Mouse (Mus musculus): Measurements from ENCODE around the gene Plin4. TPM values are rescaled to one million over a fixed set of nuclear protein-coding genes. Genes with fewer than 3 reads are reported as not detected.
"Not testable (repeated sequence)": the region's sequence is repeated elsewhere in the genome, so short reads cannot be mapped to it uniquely, and the experiment has no call there.

The Plin4 gene
- polyA plus RNA-seq, 1 experiment from 2014 or later = 0.23 TPM

- Histone ChIP-seq H3K4me3 (replicated peaks) (no peak overlapping the region), H3K9me3 (no peaks in the 10 kb centered on the region), H3K4me2 (no peak overlapping the region), H3K27ac (no peak overlapping the region), H3K4me1 (replicated peaks) (no peaks in the 10 kb centered on the region), H3K36me3 (peaks cover 95% of the 10 kb centered on the region), H3K27me3 (no peaks in the 10 kb centered on the region), H3K9ac (replicated peaks) (no peak overlapping the region)
- WGBS = 88% methylated on average over 15 of the region's 15 CpGs
- ATAC-seq (ENCODE audit: insufficient number of reproducible peaks, insufficient read depth, low FRiP score, low TSS enrichment, low read depth) = no peak
Measured at GRCm38 (mm10) chr17:56098711-56099572, 10.7 kb downstream of the Plin4 start.

- Histone ChIP-seq H3K4me1 (replicated peaks) (no peaks in the 10 kb centered on the region), H3K4me2 (no peak overlapping the region), H3K4me3 (replicated peaks) (no peak overlapping the region), H3K36me3 (peaks cover 95% of the 10 kb centered on the region), H3K9ac (replicated peaks) (no peak overlapping the region), H3K9me3 (no peaks in the 10 kb centered on the region), H3K27ac (no peak overlapping the region), H3K27me3 (no peaks in the 10 kb centered on the region)
- ATAC-seq (ENCODE audit: insufficient number of reproducible peaks, insufficient read depth, low FRiP score, low TSS enrichment, low read depth) = no peak
- WGBS = 87% methylated on average over 8 of the region's 8 CpGs
Measured at GRCm38 (mm10) chr17:56098180-56098579, 11.4 kb downstream of the Plin4 start.

GRCm38 (mm10) chr17:56096883-56097282 lies 12.7 kb downstream of the Plin4 start:
- Histone ChIP-seq H3K36me3 (peaks cover 90% of the 10 kb centered on the region), H3K27ac (no peak overlapping the region), H3K4me3 (replicated peaks) (no peak overlapping the region), H3K9ac (replicated peaks) (no peak overlapping the region), H3K9me3 (no peaks in the 10 kb centered on the region), H3K4me1 (replicated peaks) (no peaks in the 10 kb centered on the region), H3K27me3 (no peaks in the 10 kb centered on the region), H3K4me2 (no peak overlapping the region)
- 92% methylated on average over 12 of the region's 12 CpGs for WGBS
- ATAC-seq (ENCODE audit: insufficient number of reproducible peaks, insufficient read depth, low FRiP score, low TSS enrichment, low read depth) = 0 out of 2 replicates have a peak, but pooled peaks have one; percentile 12

- Histone ChIP-seq H3K27ac (no peak overlapping the region), H3K4me3 (replicated peaks) (no peak overlapping the region), H3K27me3 (no peaks in the 10 kb centered on the region), H3K4me1 (replicated peaks) (no peaks in the 10 kb centered on the region), H3K4me2 (no peak overlapping the region), H3K9ac (replicated peaks) (no peak overlapping the region), H3K9me3 (no peaks in the 10 kb centered on the region), H3K36me3 (peaks cover 84% of the 10 kb centered on the region)
- 88% methylated on average over 1 of the region's 1 CpGs for WGBS
- no peak for ATAC-seq (ENCODE audit: insufficient number of reproducible peaks, insufficient read depth, low FRiP score, low TSS enrichment, low read depth)
Measured at GRCm38 (mm10) chr17:56092794-56093193, 16.8 kb downstream of the Plin4 start.

GRCm38 (mm10) chr17:56092312-56092711 lies 17.3 kb downstream of the Plin4 start:
- Histone ChIP-seq H3K36me3 (peaks cover 84% of the 10 kb centered on the region), H3K9me3 (no peaks in the 10 kb centered on the region), H3K4me3 (replicated peaks) (no peak overlapping the region), H3K4me1 (replicated peaks) (no peaks in the 10 kb centered on the region), H3K27me3 (no peaks in the 10 kb centered on the region), H3K9ac (replicated peaks) (no peak overlapping the region), H3K27ac (no peak overlapping the region), H3K4me2 (no peak overlapping the region)
- no peak for ATAC-seq (ENCODE audit: insufficient number of reproducible peaks, insufficient read depth, low FRiP score, low TSS enrichment, low read depth)
- WGBS = 94% methylated on average over 1 of the region's 1 CpGs

GRCm38 (mm10) chr17:56080781-56081585 lies 28.6 kb downstream of the Plin4 start:
- H3K4me3 ChIP-seq (replicated peaks) = peak overlapping the region; percentile 92
- peak; percentile 26 for ATAC-seq (ENCODE audit: insufficient number of reproducible peaks, insufficient read depth, low FRiP score, low TSS enrichment, low read depth)
- no peaks in the 10 kb centered on the region for H3K9me3 ChIP-seq
- H3K4me1 ChIP-seq (replicated peaks) = peaks cover 25% of the 10 kb centered on the region
- peak overlapping the region; percentile 89 for H3K4me2 ChIP-seq
- H3K27me3 ChIP-seq = no peaks in the 10 kb centered on the region
- peak overlapping the region; percentile 86 for H3K9ac ChIP-seq (replicated peaks)
- peak overlapping the region; percentile 47; the same call in 1 of the 2 replicates for H3K27ac ChIP-seq
- 8% methylated on average over 8 of the region's 8 CpGs for WGBS
- peaks cover 35% of the 10 kb centered on the region for H3K36me3 ChIP-seq

GRCm38 (mm10) chr17:56079921-56080320 lies 29.7 kb downstream of the Plin4 start:
- H3K36me3 ChIP-seq = peaks cover 24% of the 10 kb centered on the region
- peak overlapping the region; percentile 89 for H3K4me2 ChIP-seq
- peak overlapping the region; percentile 92 for H3K4me3 ChIP-seq (replicated peaks)
- H3K4me1 ChIP-seq (replicated peaks) = peaks cover 32% of the 10 kb centered on the region
- peak overlapping the region; percentile 69 for H3K27ac ChIP-seq
- 3% methylated on average over 11 of the region's 11 CpGs for WGBS
- H3K9ac ChIP-seq (replicated peaks) = peak overlapping the region; percentile 86
- H3K27me3 ChIP-seq = no peaks in the 10 kb centered on the region
- no peaks in the 10 kb centered on the region for H3K9me3 ChIP-seq
- no peak for ATAC-seq (ENCODE audit: insufficient number of reproducible peaks, insufficient read depth, low FRiP score, low TSS enrichment, low read depth)

GRCm38 (mm10) chr17:56078880-56079795 lies 30.5 kb downstream of the Plin4 start, which contains the start of gene Hdgfl2:
Gene Hdgfl2, plus strand, starts transcription at chr17:56079634.
- Histone ChIP-seq H3K27me3 (no peaks in the 10 kb centered on the region), H3K4me2 (peak within 1 kb of the TSS; percentile 89), H3K4me3 (replicated peaks) (peak within 1 kb of the TSS; percentile 92), H3K36me3 (peaks cover 20% of the 10 kb centered on the region), H3K27ac (peak within 1 kb of the TSS; percentile 69), H3K9ac (replicated peaks) (peak within 1 kb of the TSS; percentile 86), H3K9me3 (no peaks in the 10 kb centered on the region), H3K4me1 (replicated peaks) (peaks cover 33% of the 10 kb centered on the region)
- under 1% methylated on average over 61 of the region's 61 CpGs for WGBS
- peak; percentile 94 for ATAC-seq (ENCODE audit: insufficient number of reproducible peaks, insufficient read depth, low FRiP score, low TSS enrichment, low read depth)

GRCm38 (mm10) chr17:56078361-56078760 lies 31.2 kb downstream of the Plin4 start:
- H3K36me3 ChIP-seq = peaks cover 15% of the 10 kb centered on the region
- peak overlapping the region; percentile 92; the same call in 1 of the 2 replicates for H3K4me3 ChIP-seq (replicated peaks)
- not testable (repeated sequence) for H3K27me3 ChIP-seq; ATAC-seq (ENCODE audit: insufficient number of reproducible peaks, insufficient read depth, low FRiP score, low TSS enrichment, low read depth); H3K9ac ChIP-seq (replicated peaks); H3K9me3 ChIP-seq
- 0 out of 2 replicates have a peak overlapping the region, but pooled peaks have one; percentile 30 for H3K27ac ChIP-seq
- 63% methylated on average over 9 of the region's 9 CpGs for WGBS
- peaks cover 41% of the 10 kb centered on the region for H3K4me1 ChIP-seq (replicated peaks)
- peak overlapping the region; percentile 44 for H3K4me2 ChIP-seq

GRCm38 (mm10) chr17:56077523-56077922 lies 32.1 kb downstream of the Plin4 start:
- Histone ChIP-seq H3K4me2 (no peak overlapping the region), H3K27ac (no peak overlapping the region), H3K4me1 (replicated peaks) (peaks cover 41% of the 10 kb centered on the region), H3K9me3 (no peaks in the 10 kb centered on the region), H3K36me3 (peaks cover 13% of the 10 kb centered on the region), H3K27me3 (no peaks in the 10 kb centered on the region), H3K4me3 (replicated peaks) (no peak overlapping the region), H3K9ac (replicated peaks) (no peak overlapping the region)
- WGBS = 89% methylated on average over 5 of the region's 5 CpGs
- no peak for ATAC-seq (ENCODE audit: insufficient number of reproducible peaks, insufficient read depth, low FRiP score, low TSS enrichment, low read depth)
